Mouse (Mus musculus): ENCODE results near the gene Hoxc6. TPM values are rescaled to one million over a fixed set of nuclear protein-coding genes. Genes with fewer than 3 reads are reported as not detected.

Gene Hoxc6
- total RNA-seq, 2 experiments from 2014 or later: not detected

Small RNA genes lying within 50 kb of the gene (microRNA-seq; reads per million reads assigned to microRNA genes)
- gene Mir196a-2: not detected
- gene Mir615: not detected

Other genes with a start within 250 kb of the Hoxc6 start
- not detected for gene Hoxc13, start 77.2 kb upstream of the Hoxc6 start, total RNA-seq (2021)
- not detected for gene Hoxc12, start 61.5 kb upstream of the Hoxc6 start, total RNA-seq (2021)
- not detected for gene Hoxc11, start 43.8 kb upstream of the Hoxc6 start, total RNA-seq (2021)
- not detected for gene Hoxc10, start 31.5 kb upstream of the Hoxc6 start, total RNA-seq (2021)
- not detected for gene Hoxc5, start 30.8 kb upstream of the Hoxc6 start, total RNA-seq (2021)
- not detected for gene Hoxc9, start 21.8 kb upstream of the Hoxc6 start, total RNA-seq (2021)
- gene Hoxc8, start 7.7 kb upstream of the Hoxc6 start, total RNA-seq (2021): not detected
- not detected for gene Hoxc4, start 20.7 kb downstream of the Hoxc6 start, total RNA-seq (2021)
- 10 to 100 TPM; 18.3 to 20.0 TPM for gene Smug1, start 168.8 kb downstream of the Hoxc6 start, total RNA-seq (2021)
- 100 to 1,000 TPM; 158 to 174 TPM for gene Cbx5, start 241.6 kb downstream of the Hoxc6 start, total RNA-seq (2021)
- 100 to 1,000 TPM; 199 to 232 TPM for gene Hnrnpa1, start 242.2 kb downstream of the Hoxc6 start, total RNA-seq (2021)

Data from left cerebral cortex, postnatal 36 days (tissue).